Mouse (Mus musculus) T-helper 17 cell (primary cell): ENCODE data around the gene Cacng6.

Experiments
- in situ Hi-C, 2 experiments: fragments of 300-600 bp; cut with MboI, MseI; formaldehyde crosslinking; loops; 1 replicate in 1 of 2; 2 replicates in 1 of 2; pipeline ENCODE4 v1.15.1; 2025; ENCODE audit warnings: high pct_unique_total_duplicates in 2 of 2

Gene Cacng6

GRCm38 (mm10) chr7:3415378-3415777, 8.6 kb upstream of the Cacng6 start:
- in situ Hi-C loops = no loop called here

GRCm38 (mm10) chr7:3419941-3420340, 4.1 kb upstream of the Cacng6 start:
- in situ Hi-C loops = no loop called here

GRCm38 (mm10) chr7:3420466-3420865, 3.5 kb upstream of the Cacng6 start:
- in situ Hi-C loops = no loop called here

- in situ Hi-C loops = no loop called here
These were observed 2.7 kb upstream of the Cacng6 start for GRCm38 (mm10) chr7:3421297-3421696.

- in situ Hi-C loops = no loop called here
These were observed 1.9 kb upstream of the Cacng6 start for GRCm38 (mm10) chr7:3422051-3422450.

GRCm38 (mm10) chr7:3423430-3423829, 565 bp upstream of the Cacng6 start:
- in situ Hi-C loops = no loop called here

GRCm38 (mm10) chr7:3425141-3425540, 1.1 kb downstream of the Cacng6 start:
- in situ Hi-C loops = no loop called here

GRCm38 (mm10) chr7:3430161-3430560, 6.2 kb downstream of the Cacng6 start:
- in situ Hi-C loops = no loop called here

DNA sequence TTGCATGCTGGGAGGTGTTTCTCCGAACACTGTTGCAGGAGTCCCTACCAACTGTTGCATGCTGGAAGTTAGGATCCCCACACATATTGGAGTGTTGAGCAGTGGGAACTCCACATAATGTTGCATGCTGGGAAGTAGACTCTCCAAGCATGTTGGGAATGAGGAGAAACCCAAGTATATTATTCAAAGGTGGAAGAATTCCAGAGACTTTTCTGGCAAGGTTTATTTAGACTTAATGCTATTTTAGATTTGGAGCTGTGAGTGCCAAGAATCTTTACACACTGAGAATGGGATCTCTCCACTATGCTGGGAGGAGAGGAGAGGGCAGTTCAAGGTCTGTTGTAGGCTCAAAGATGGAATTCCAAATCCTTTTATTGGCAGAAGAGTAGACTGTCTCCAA, 8.1 kb downstream of the Cacng6 start:
- in situ Hi-C loops = no loop called here

DNA sequence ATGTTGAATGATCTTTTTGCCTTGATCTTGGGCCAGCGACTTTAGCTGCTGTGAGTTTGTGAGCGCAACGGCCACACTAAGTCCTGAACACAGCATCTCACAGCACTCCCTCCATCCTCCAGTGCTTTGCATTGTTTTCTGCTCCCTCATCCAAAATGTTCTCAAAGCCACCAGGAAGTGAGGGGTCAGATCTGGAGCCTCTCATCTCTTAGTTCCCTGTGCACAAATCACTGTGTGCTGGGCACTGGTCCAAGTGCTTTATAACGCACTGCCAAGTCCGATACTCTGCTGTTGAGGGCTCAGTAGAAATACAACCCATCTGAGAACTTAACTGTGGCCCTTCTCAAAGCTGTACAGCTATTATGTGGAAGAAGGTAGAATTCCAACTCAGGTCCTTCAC, 13.9 kb downstream of the Cacng6 start:
- in situ Hi-C loops = no loop called here

DNA sequence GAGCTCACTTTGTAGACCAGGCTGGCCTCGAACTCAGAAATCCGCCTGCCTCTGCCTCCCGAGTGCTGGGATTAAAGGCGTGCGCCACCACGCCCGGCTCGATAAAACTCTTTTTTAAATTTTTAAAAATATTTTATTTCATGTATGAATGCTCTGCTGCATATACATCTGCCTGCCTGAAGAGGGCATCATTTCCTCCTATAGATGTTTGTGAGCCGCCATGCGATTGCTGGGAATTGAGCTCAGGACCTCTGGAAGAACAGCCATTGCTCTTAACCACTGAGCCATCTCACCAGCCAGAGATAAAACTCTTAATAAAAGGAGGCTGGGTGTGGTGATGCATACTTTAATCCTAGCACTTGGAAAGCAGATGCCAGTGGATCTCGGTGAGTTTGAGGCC, 16.0 kb downstream of the Cacng6 start:
- in situ Hi-C loops = loop anchor here in 1 of 2 experiments (5.0 kb wide), 1 partner anchor 103 kb away; no protein-coding TSS in a partner anchor

DNA sequence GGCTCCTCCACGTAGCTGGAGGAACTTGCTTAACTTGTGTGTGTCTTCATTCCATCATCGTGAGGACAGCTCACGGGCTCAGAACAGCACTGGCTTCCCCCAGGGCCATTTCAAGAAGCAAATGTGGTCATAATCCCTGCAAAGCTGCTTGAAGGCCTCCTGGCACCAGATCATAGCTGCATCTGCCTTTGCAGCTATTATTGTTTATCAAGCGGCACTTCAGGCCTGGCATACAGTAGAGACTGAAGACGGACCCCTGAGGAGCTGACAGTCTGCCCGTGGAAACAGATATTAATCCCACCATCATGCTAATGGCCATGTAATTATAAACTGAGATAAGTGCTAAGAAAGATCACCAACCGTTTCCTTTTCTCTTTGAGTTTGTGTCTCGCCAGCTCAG, 16.5 kb downstream of the Cacng6 start:
- in situ Hi-C loops = loop anchor here in 1 of 2 experiments (5.0 kb wide), 1 partner anchor 103 kb away; no protein-coding TSS in a partner anchor

DNA sequence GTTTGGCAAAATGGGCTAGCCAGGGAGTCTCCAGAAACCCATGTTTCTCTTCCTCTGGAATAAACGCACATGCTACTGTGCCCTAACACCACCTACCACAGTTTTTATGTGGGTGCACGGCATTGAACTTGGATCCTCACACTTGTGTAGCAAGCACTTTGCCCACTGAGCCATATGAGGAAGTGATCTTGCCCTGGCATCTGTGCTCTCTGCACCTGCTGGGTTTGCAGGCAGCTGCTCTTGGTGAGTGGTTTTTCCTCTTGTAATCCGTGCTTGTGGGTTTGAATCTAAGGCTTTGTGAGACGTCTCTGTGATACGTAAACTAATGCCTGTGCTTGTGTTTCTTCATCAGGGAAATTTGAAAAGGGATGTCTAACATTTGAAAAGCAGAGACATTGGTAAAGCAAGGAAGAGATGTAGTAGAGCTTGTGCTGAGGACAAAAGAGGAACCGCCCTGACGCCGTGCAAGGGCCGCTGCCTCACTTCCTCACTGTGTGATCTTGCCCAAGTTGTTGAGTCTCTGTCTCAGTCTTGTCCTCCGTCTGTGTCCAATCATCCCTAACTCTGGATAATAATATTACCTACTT, 18.6 kb downstream of the Cacng6 start:
- in situ Hi-C loops = loop anchor here in 1 of 2 experiments (5.0 kb wide), 1 partner anchor 105 kb away; no protein-coding TSS in a partner anchor

GRCm38 (mm10) chr7:3444678-3445077, 20.7 kb downstream of the Cacng6 start:
- in situ Hi-C loops = loop anchor here in 1 of 2 experiments (5.0 kb wide), 1 partner anchor 107 kb away; no protein-coding TSS in a partner anchor

DNA sequence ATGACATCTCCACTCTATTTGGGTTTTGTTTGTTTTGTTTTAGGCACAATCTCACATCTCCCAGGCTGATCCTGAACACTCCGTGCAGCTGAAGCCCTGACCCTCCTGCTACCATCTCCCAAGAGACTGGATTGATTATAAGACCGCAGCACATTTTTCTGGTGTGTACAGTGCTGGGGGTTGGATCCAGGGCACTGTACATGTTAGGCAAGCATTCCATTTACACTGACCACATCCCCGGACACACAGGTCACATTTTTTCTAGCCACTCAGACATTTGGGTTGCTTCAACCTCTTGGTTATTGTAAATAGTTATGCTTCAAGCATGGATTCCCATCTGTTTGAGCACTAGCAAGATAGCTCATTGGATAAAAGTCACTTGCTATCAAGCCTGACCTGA, 22.6 kb downstream of the Cacng6 start:
- in situ Hi-C loops = no loop called here

DNA sequence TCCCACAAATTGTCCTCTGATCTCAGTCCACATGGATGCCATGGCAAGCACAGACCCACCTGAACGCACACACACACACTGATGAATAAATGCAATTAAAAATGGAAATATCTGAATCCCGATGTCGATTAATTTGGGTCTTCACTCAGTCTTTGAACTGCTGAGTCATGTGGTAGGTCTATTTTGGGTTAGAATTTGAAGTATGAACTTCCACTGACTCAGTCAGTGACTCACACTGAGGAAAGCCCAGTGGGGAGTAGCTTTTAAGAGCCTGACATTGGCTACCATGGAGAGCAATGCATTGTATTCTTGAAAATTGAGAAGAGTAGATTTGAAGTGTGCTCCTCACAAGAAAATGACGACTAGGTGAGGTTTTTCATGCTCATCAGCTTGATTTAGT, 23.0 kb downstream of the Cacng6 start:
- in situ Hi-C loops = no loop called here

DNA sequence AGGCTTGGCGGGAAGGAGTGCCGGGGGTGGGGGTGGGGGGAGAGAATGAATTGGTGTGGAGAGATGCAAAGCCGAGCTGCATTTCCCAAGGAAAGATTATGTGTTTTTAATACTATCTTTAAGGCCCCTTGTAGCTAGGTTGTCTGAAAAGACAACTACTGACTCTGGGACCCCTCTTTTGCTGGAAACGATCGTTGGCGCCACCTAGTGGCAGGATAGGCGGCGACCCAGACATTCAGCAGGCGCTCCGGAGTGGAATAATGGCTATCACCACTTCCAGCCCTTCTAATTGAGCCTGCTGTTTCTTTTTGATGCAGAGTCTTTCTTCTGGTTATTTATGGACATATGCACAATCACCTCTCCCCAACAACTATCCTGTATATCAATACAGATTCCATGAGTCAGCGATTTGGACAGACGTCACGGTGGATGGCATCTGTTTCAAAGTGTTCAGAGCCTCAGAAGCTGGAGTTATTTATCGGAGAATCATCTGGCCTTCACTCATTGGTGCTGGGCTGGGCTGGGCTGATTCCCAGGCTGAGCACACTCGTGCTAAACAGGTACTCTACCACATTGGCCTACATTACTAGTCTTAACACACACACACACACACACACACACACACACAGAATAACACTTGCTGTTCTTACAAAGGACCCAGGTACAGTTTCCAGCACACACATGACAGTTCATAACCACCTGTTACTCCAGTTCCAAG, 24.9 kb downstream of the Cacng6 start:
- in situ Hi-C loops = no loop called here

- in situ Hi-C loops = no loop called here
These were observed 26.7 kb downstream of the Cacng6 start for GRCm38 (mm10) chr7:3450671-3451070.

- in situ Hi-C loops = no loop called here
These were observed 27.2 kb downstream of the Cacng6 start for GRCm38 (mm10) chr7:3451161-3451560.

- in situ Hi-C loops = no loop called here
These were observed 29.0 kb downstream of the Cacng6 start for GRCm38 (mm10) chr7:3452821-3453485.

DNA sequence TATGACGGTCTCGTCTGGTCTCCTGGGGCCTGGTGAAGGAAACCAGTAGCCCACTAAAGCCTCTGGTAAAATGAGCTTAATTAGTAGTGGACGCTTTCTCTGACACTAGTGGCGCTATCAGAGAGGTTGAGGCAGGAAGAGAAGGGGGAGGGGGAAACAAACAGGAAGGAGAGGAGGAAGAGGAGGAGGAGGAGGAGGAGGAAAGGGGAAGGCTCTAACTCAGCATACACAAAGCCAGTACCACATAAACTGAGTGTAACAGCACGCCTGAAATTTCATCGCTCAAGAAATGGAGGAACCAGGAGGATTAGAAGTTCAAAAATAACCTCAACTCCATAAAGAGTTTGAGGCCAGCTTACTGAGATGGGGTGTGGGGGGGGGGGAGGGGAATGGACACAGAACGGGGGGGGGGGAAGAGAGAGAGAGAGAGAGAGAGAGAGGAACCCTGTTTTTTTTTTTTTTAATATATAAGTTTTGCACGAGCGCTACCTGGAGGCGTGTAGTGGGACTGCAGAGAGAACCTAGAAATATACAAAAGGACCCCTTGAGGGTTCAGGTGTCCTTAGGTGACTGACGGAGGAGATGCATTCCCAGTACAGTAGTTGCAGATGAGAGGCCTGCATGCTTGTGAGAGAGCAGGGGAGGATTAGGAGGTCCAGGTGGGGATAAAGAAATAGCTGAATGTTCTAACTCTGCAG, 29.6 kb downstream of the Cacng6 start:
- in situ Hi-C loops = no loop called here
